Mouse (Mus musculus) liver, embryonic 12.5 days (tissue): Measurements from ENCODE around the gene Acat2. TPM values are rescaled to one million over a fixed set of nuclear protein-coding genes. Genes with fewer than 3 reads are reported as not detected.
A peak's percentile ranks its signal among the peaks of the same experiment; 100 is the strongest.
"Not testable (repeated sequence)": the region's sequence is repeated elsewhere in the genome, so short reads cannot be mapped to it uniquely, and the experiment has no call there.

Experiments
- ATAC-seq: fragments of 200-750 bp; cut with Nextera tagmentation; 2 replicates; pipeline ENCODE4 v1.8.0; 2017; ENCODE audit warnings: moderate number of reproducible peaks, mild to moderate bottlenecking, moderate library complexity
- H3K27ac ChIP-seq: fragments of 300-500 bp; sonication (generic); 2 replicates; pipeline ENCODE4 v1.5.1; 2016; ENCODE audit warnings: mild to moderate bottlenecking
- H3K27me3 ChIP-seq: fragments of 300-500 bp; sonication (generic); replicated peaks from 2 replicates; pipeline ENCODE4 v1.6.1; 2016; ENCODE audit warnings: mild to moderate bottlenecking, moderate library complexity
- H3K36me3 ChIP-seq: fragments of 300-500 bp; sonication (generic); 2 replicates; pipeline ENCODE4 v1.6.1; 2016; ENCODE audit warnings: mild to moderate bottlenecking, moderate library complexity
- H3K4me1 ChIP-seq: fragments of 300-500 bp; sonication (generic); 2 replicates; pipeline ENCODE4 v1.6.1; 2016
- H3K4me2 ChIP-seq: fragments of 300-500 bp; sonication (generic); 2 replicates; pipeline ENCODE4 v1.6.1; 2016; ENCODE audit warnings: mild to moderate bottlenecking, moderate library complexity
- H3K4me3 ChIP-seq: fragments of 300-500 bp; sonication (generic); 2 replicates; pipeline ENCODE4 v1.5.1; 2016; ENCODE audit warnings: mild to moderate bottlenecking, moderate library complexity
- H3K9ac ChIP-seq: fragments of 300-500 bp; sonication (generic); 2 replicates; pipeline ENCODE4 v1.6.1; 2016; ENCODE audit warnings: mild to moderate bottlenecking, moderate library complexity
- H3K9me3 ChIP-seq: fragments of 300-500 bp; sonication (generic); replicated peaks from 2 replicates; pipeline ENCODE4 v1.6.1; 2016; ENCODE audit warnings: mild to moderate bottlenecking, moderate library complexity
- WGBS: fragments of 180-500 bp; shearing (Covaris S2); methylation state at CpG from one replicate; pipeline ENCODE4 v1.1.7; 2016; ENCODE audit not compliant: insufficient replicate concordance; 5-methylcytosine and 5-hydroxymethylcytosine counted together
- polyA plus RNA-seq: library from polyadenylated mRNA; unstranded; fragments of >200 nt; fragmentation: Nextera tagmentation; extraction: Ambion mirVana; gene quantifications from 2 replicates; pipeline ENCODE4 v1.2.1, GENCODE M21; 2016

Acat2 gene
- polyA plus RNA-seq, 1 experiment from 2014 or later = 99.2 TPM

DNA sequence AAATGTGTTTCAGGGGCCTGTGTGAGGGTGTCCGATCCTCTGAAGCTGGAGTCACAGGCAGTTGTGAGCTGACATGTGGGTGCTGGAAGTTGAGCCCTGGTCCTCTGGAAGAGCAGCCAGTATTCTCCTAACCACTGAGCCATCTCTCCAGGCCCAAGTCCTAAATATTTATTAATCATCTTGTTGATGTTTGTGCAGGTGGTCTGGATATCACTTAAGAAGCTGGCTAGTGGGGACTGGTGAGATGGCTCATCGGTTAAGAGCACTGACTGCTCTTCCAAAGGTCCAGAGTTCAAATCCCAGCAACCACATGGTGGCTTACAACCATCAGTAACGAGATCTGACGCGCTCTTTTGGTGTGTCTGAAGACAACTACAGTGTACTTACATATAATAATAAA, 10.9 kb downstream of the Acat2 start:
- no peaks in the 10 kb centered on the region for H3K27me3 ChIP-seq
- 90% methylated on average over 5 of the region's 5 CpGs for WGBS
- no peak overlapping the region for H3K4me2 ChIP-seq
- H3K36me3 ChIP-seq = peaks cover 75% of the 10 kb centered on the region
- no peaks in the 10 kb centered on the region for H3K9me3 ChIP-seq
- no peak overlapping the region for H3K27ac ChIP-seq
- no peak for ATAC-seq
- H3K9ac ChIP-seq = no peak overlapping the region
- no peak overlapping the region for H3K4me3 ChIP-seq
- no peaks in the 10 kb centered on the region for H3K4me1 ChIP-seq

DNA sequence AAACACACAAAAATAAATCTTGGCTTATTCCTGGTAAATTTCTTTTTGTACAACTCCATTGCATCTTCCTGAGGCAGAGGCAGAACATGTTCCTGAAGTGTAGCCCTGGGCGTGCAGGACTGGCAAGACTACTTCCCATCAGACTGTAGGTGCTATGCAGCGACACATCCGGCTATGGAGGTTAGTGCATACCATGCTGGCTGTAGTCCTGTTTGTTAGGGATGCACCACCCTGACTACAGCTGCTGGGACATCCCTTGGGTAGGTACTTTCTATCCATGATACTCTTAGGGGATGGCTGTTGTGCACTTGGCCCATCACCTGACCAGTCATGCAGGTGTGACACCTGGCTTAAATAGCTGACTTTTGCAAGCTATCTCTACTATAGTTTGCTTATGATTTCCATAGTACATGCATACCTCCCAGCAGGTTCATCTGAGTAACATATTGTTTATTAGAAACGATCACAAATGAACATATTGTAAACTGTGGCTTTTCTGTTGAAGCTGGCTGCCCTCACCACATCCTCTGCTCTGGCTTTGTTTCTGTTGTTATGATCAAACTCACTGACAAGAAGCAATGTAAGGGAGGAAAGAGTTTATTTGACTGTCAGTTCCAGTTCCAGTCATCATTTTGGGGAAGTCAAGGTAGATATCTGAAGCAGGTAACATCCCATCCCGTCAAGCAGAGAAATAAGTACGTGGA, 17.9 kb downstream of the Acat2 start:
- 87% methylated on average over 6 of the region's 6 CpGs for WGBS
- ATAC-seq = no peak
- Histone ChIP-seq H3K9ac (no peak overlapping the region), H3K27me3 (no peaks in the 10 kb centered on the region), H3K27ac (no peak overlapping the region), H3K9me3 (no peaks in the 10 kb centered on the region), H3K4me2 (no peak overlapping the region), H3K4me1 (peaks cover 23% of the 10 kb centered on the region), H3K36me3 (peaks cover 49% of the 10 kb centered on the region), H3K4me3 (no peak overlapping the region)

DNA sequence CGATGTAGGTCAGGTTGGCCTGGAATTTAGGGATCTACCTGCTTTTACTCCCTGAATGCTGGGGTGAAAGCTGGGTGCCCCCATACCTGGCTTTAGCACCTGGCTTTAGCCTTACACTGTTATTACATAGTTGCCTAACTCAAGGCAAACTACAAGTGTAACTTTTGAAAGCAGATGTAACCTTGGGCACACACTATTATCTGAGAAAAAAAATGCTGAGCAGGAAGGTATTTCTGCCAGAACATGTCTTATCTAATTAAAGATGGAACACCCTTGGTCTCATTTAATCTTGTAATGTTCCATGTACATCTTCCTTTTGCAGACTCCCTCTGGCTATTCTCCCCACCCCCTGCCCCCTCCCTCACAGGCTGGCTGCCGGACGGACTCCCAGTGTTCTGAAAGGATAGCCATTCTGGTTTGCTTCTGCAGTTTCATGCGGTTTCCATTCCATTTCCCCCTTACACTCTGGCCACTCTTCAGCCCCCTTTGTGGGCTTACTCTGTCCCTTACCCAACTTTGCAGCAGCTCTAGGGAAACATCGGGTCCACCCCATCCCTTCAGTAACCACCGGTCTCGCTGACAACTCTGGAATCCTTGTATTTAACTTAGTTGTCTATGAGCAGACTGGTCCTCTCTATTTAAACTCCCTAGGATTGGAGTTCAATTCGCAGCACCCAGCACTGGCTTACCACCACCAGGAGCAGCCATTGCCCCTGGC, 18.8 kb downstream of the Acat2 start:
- peaks cover 42% of the 10 kb centered on the region for H3K36me3 ChIP-seq
- ATAC-seq = no peak
- WGBS = 73% methylated on average over 8 of the region's 8 CpGs
- no peak overlapping the region for H3K4me2 ChIP-seq
- no peaks in the 10 kb centered on the region for H3K27me3 ChIP-seq
- H3K27ac ChIP-seq = no peak overlapping the region
- H3K9me3 ChIP-seq = no peaks in the 10 kb centered on the region
- H3K4me1 ChIP-seq = peaks cover 23% of the 10 kb centered on the region
- 0 out of 2 replicates have a peak overlapping the region, but pooled peaks have one; percentile 4 for H3K9ac ChIP-seq
- no peak overlapping the region for H3K4me3 ChIP-seq

DNA sequence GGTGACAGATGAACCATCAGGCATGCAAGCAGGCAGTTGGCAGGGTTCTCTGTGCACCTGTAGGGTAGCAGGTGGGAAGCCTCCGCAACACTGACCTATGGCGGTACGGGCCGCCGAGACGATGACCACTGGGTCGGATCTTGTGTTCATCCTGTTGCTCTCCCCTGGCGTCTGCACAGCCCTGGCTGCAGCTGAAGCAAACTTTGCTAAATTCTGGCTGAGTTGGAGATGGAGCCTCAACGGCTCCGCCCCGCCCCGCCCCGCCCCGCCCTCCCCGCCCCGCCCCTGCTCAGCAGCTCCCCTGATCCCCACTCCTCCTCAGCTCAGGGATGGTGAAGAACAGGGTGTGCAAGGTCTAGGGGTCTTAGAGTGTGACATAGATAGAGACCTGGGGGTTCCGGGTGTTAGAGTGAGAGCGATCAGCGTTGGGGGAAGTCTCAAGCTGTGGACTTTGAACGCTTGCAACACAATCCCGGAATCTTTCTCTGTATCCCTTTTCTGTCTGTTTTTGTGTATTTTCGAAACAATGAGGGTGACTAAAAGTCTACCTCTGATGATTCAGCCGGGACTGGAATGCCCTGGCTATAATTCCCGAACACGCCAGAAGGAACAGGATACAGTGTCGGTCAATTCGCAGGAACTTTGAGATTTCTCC, 20.3 kb downstream of the Acat2 start, which contains the start of gene Acat3:
TSS of gene Acat3 (minus strand) at position 450 of the 655 bp plus-strand sequence.
- peaks cover 23% of the 10 kb centered on the region for H3K4me1 ChIP-seq
- peak within 1 kb of the TSS; percentile 33 for H3K4me3 ChIP-seq
- H3K27me3 ChIP-seq = no peaks in the 10 kb centered on the region
- no peaks in the 10 kb centered on the region for H3K9me3 ChIP-seq
- WGBS = 14% methylated on average over 27 of the region's 27 CpGs
- H3K4me2 ChIP-seq = peak within 1 kb of the TSS; percentile 52
- H3K9ac ChIP-seq = 0 out of 2 replicates have a peak within 1 kb of the TSS, but pooled peaks have one; percentile 4
- H3K27ac ChIP-seq = peak within 1 kb of the TSS; percentile 39; the same call in 1 of the 2 replicates
- peaks cover 31% of the 10 kb centered on the region for H3K36me3 ChIP-seq
- peak; percentile 76 for ATAC-seq

DNA sequence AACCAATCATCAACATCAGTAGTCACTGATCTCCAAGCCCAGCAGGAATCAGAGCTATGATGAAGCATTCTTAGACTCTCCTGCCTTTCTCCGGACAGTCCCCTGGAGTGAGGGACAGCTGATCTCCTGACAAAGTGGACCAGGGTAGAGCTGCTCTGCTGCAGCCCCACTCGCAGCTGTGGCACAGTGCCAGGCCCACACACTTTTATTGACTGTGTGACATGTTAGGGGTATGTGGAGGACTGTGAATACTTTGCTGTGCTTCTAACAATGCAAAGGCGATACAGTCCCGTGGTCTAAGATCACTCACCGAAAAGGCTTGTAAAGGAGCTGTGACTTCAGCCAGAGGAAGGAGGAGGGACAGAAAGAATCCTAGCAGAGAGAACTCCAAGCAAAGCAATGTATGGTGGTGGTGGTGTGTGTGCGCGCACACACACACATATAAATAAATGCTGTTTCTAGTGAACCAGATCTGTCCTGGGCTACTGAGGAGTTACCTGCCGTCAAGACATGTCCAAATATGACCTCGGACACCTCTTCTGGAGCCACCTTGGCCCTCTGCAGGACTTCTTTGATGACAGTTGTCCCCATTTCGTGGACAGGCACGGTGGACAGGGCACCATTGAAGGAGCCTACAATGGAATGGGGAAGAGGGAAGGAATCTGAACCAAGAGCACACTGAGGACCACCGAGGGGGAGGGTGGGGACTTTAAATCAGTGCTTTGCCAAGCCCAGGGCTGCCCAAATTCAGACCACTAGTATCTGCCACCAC, 21.0 kb downstream of the Acat2 start:
- H3K4me2 ChIP-seq = peak overlapping the region; percentile 52
- ATAC-seq = 0 out of 2 replicates have a peak, but pooled peaks have one; percentile 28
- H3K4me1 ChIP-seq = peaks cover 23% of the 10 kb centered on the region
- H3K27ac ChIP-seq, H3K9me3 ChIP-seq, H3K27me3 ChIP-seq, H3K9ac ChIP-seq: not testable (repeated sequence)
- peaks cover 24% of the 10 kb centered on the region for H3K36me3 ChIP-seq
- WGBS = 35% methylated on average over 4 of the region's 12 CpGs
- 0 out of 2 replicates have a peak overlapping the region, but pooled peaks have one; percentile 33 for H3K4me3 ChIP-seq

DNA sequence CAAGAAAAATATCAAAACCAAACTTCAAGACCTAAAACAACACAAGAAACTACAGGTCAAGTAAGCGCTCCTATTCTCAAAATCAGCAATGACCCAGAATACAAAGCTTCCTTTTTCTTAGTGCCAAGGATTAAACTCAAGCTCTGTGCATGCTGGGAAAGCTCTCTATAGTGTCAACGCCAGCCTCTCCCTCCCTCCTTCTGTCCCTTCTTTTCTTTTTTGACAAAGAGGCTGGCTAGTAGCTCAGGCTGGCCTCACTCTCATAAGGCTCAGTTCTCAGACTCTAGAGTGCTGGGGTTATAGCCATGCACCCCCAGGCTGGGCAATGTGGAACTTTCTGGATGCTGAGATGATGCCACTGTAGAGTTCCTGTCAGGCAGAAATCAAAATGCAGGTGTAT, 22.5 kb downstream of the Acat2 start:
- no peak for ATAC-seq
- WGBS = 46% methylated on average over 2 of the region's 2 CpGs
- Histone ChIP-seq H3K4me1 (peaks cover 23% of the 10 kb centered on the region), H3K4me2 (no peak overlapping the region), H3K9ac (no peak overlapping the region), H3K4me3 (no peak overlapping the region), H3K36me3 (peaks cover 10% of the 10 kb centered on the region), H3K9me3 (no peaks in the 10 kb centered on the region), H3K27me3 (no peaks in the 10 kb centered on the region), H3K27ac (no peak overlapping the region)

DNA sequence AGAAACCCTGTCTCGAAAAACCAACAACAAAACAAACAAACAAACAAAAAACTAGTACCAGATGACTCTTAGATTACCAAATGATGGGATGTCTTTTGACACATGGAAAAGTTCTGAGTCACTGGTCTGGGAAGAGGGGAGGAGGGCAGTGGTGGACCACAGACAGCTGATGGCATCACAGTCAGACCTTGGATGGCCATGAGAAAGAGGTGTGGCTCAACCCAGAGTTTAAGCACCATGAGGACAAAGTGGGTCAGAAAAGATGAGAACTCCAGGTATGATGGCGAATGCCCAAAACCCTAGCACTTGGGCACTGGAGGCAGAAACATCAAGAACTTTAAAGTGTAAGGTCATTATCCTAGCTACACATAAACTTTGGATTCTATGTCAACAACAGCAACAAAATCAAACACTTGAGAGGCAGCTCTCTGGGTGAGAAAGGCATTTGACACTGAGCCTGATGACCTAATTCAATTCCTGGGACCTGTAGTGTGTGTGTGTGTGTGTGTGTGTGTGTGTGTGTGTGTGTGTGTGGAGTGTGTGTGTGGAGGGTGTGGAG, 23.1 kb downstream of the Acat2 start:
- Histone ChIP-seq H3K4me2 (no peak overlapping the region), H3K9ac (no peak overlapping the region), H3K4me3 (no peak overlapping the region), H3K36me3 (peaks cover 4% of the 10 kb centered on the region; the same call in 1 of the 2 replicates), H3K9me3 (no peaks in the 10 kb centered on the region), H3K27ac (no peak overlapping the region), H3K27me3 (no peaks in the 10 kb centered on the region), H3K4me1 (peaks cover 23% of the 10 kb centered on the region)
- ATAC-seq = no peak
- 72% methylated on average over 2 of the region's 2 CpGs for WGBS

DNA sequence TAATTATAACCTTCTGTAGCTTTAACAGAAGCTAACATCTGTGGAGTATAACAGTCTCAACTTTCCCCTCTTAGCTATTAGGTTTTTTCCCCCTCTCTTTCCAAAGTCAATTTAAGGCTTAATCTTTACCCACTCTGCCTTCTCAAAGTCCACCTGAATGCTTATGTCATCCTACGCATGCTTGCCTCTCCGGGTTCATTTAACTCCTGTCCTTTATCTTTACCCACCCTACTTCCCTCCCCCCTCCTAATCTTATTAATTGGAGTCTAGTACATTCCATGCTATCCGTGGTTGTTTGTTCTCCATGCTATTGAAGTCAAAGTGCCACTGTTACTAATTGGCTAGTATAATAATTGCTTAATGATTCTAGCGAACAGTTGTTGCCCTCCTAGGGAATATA, 24.8 kb downstream of the Acat2 start:
- H3K9me3 ChIP-seq = no peaks in the 10 kb centered on the region
- H3K4me3 ChIP-seq = no peak overlapping the region
- WGBS = 53% methylated on average over 4 of the region's 4 CpGs
- peaks cover 9% of the 10 kb centered on the region for H3K4me1 ChIP-seq
- no peak for ATAC-seq
- no peak overlapping the region for H3K27ac ChIP-seq
- no peak overlapping the region for H3K9ac ChIP-seq
- H3K36me3 ChIP-seq = no peaks in the 10 kb centered on the region
- H3K4me2 ChIP-seq = no peak overlapping the region
- H3K27me3 ChIP-seq = no peaks in the 10 kb centered on the region

DNA sequence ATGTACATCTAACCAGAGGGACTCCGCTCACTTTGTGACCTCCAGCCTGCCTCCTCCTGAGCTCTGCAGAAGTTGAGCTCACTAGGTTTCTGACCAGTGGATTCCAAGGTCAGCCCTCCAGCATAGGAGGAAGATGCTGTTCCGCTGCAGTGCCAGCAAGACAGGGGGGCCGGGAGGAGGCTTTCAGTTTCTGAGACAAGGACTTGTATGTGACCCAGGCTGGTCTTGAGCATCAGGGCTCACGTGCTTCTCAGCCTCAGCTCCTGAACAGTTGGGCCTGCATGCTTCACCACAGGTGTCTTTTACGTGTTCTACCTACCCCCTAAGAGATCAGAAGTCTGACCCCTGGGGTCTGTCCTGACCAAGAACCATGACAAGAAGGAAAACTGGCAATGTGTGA, 29.0 kb downstream of the Acat2 start:
- H3K27ac ChIP-seq, H3K4me3 ChIP-seq, ATAC-seq, H3K9ac ChIP-seq, H3K4me1 ChIP-seq, H3K9me3 ChIP-seq, H3K27me3 ChIP-seq, H3K36me3 ChIP-seq, H3K4me2 ChIP-seq: not testable (repeated sequence)
- 79% methylated on average over 5 of the region's 5 CpGs for WGBS

DNA sequence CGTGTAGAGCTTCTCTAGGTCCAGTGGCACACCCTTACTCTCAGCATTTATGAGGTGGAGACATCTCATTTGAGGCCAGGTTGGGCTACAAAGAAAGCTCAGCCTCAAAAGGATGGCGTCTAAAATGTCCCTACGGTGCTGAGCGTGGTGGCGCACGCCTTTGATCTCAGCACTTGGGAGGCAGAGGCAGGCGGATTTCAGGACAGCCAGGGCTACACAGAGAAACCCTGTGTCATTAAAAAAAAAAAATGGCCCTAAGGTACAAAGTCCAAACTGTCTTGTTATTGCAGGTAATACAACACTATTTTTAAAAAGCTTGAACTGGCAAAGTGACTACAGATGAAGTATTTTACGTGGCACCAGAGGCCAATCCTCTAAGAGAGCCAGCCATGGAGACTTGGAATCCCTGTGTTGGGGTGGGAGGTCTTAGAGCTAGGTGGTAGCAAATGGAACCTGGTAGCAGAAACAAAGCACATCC, 34.8 kb downstream of the Acat2 start:
- Histone ChIP-seq H3K27ac (0 out of 2 replicates have a peak overlapping the region, but pooled peaks have one; percentile 28), H3K4me3 (no peak overlapping the region), H3K4me1 (peaks cover 5% of the 10 kb centered on the region; the same call in 1 of the 2 replicates), H3K27me3 (no peaks in the 10 kb centered on the region), H3K9ac (no peak overlapping the region), H3K9me3 (no peaks in the 10 kb centered on the region), H3K36me3 (peaks cover 64% of the 10 kb centered on the region), H3K4me2 (no peak overlapping the region)
- ATAC-seq = no peak
- WGBS = 81% methylated on average over 8 of the region's 8 CpGs

DNA sequence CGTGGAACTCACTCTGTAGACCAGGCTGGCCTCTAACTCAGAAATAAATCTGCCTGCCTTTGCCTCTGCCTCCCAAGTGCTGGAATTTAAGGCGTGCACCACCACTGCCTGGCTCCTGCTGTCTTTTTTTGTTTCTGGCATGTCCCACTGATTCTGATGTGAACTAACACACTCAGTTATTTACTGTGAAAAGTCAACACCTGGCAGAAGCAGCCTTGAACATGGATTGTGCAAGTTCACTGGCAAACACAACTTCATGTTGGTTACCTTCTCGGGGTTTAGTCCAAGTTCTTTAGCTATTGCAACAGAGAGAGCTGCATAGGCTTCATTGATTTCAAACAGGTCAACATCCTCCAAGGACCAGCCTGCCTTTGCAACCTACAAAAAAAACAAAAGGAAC, 35.5 kb downstream of the Acat2 start:
- no peaks in the 10 kb centered on the region for H3K9me3 ChIP-seq
- 79% methylated on average over 3 of the region's 3 CpGs for whole genome bisulfite sequencing
- no peaks in the 10 kb centered on the region for H3K27me3 ChIP-seq
- ATAC-seq = peak; percentile 36
- no peak overlapping the region for H3K9ac ChIP-seq
- 0 out of 2 replicates have a peak overlapping the region, but pooled peaks have one; percentile 4 for H3K27ac ChIP-seq
- H3K4me2 ChIP-seq = no peak overlapping the region
- H3K36me3 ChIP-seq = peaks cover 71% of the 10 kb centered on the region
- peaks cover 5% of the 10 kb centered on the region; the same call in 1 of the 2 replicates for H3K4me1 ChIP-seq
- H3K4me3 ChIP-seq = no peak overlapping the region
